Mouse (Mus musculus): ENCODE data around the gene Pkn1.

Pkn1 gene

GRCm38 (mm10) chr8:83684517-83684916 lies 14.5 kb downstream of the Pkn1 start:
- no peak for DNase-seq (ENCODE audit: low spot score)

- DNase-seq (ENCODE audit: low spot score): no peak
These were observed 17.9 kb downstream of the Pkn1 start for GRCm38 (mm10) chr8:83681099-83681498.

GRCm38 (mm10) chr8:83680603-83681002 lies 18.4 kb downstream of the Pkn1 start:
- DNase-seq (ENCODE audit: low spot score): no peak

- DNase-seq (ENCODE audit: low spot score): no peak
These were observed 19.1 kb downstream of the Pkn1 start for GRCm38 (mm10) chr8:83679866-83680265.

GRCm38 (mm10) chr8:83674497-83674896 lies 24.5 kb downstream of the Pkn1 start:
- no peak for DNase-seq (ENCODE audit: low spot score)

GRCm38 (mm10) chr8:83672936-83673335 lies 26.0 kb downstream of the Pkn1 start:
- DNase-seq (ENCODE audit: low spot score): no peak

- no peak for DNase-seq (ENCODE audit: low spot score)
These were observed 30.0 kb downstream of the Pkn1 start for GRCm38 (mm10) chr8:83669013-83669412.

GRCm38 (mm10) chr8:83668010-83668916 lies 30.7 kb downstream of the Pkn1 start:
- no peak for DNase-seq (ENCODE audit: low spot score)

GRCm38 (mm10) chr8:83667526-83667925 lies 31.5 kb downstream of the Pkn1 start:
- DNase-seq (ENCODE audit: low spot score): no peak

- no peak for DNase-seq (ENCODE audit: low spot score)
These were observed 32.1 kb downstream of the Pkn1 start for GRCm38 (mm10) chr8:83666866-83667234.

GRCm38 (mm10) chr8:83665969-83666865 lies 32.8 kb downstream of the Pkn1 start, which contains the start of gene Ptger1:
Ptger1 (plus strand) TSS chr8:83666678.
- DNase-seq (ENCODE audit: low spot score): peak; percentile 77

- no peak for DNase-seq (ENCODE audit: low spot score)
These were observed 33.9 kb downstream of the Pkn1 start for GRCm38 (mm10) chr8:83664931-83665625.

- no peak for DNase-seq (ENCODE audit: low spot score)
These were observed 34.9 kb downstream of the Pkn1 start for GRCm38 (mm10) chr8:83664096-83664495.

GRCm38 (mm10) chr8:83662421-83662826 lies 36.6 kb downstream of the Pkn1 start:
- DNase-seq (ENCODE audit: low spot score): peak; percentile 92

GRCm38 (mm10) chr8:83660995-83661680 lies 37.8 kb downstream of the Pkn1 start:
- no peak for DNase-seq (ENCODE audit: low spot score)

GRCm38 (mm10) chr8:83660545-83660944 lies 38.4 kb downstream of the Pkn1 start:
- DNase-seq (ENCODE audit: low spot score): no peak

GRCm38 (mm10) chr8:83656484-83657246 lies 42.3 kb downstream of the Pkn1 start:
- DNase-seq (ENCODE audit: low spot score): peak; percentile 75

- no peak for DNase-seq (ENCODE audit: low spot score)
These were observed 42.9 kb downstream of the Pkn1 start for GRCm38 (mm10) chr8:83656043-83656442.

GRCm38 (mm10) chr8:83654725-83655124 lies 44.3 kb downstream of the Pkn1 start:
- DNase-seq (ENCODE audit: low spot score): no peak

GRCm38 (mm10) chr8:83653662-83654017 lies 45.3 kb downstream of the Pkn1 start:
- DNase-seq (ENCODE audit: low spot score): no peak

Data from lung, postnatal 25 days (tissue).